Mouse (Mus musculus): Measurements from ENCODE around the gene Ubxn4. TPM values are rescaled to one million over a fixed set of nuclear protein-coding genes. Genes with fewer than 3 reads are reported as not detected.
"Not testable (repeated sequence)": the region's sequence is repeated elsewhere in the genome, so short reads cannot be mapped to it uniquely, and the experiment has no call there.

Ubxn4 gene
- total RNA-seq (2021): 10 to 100 TPM; 46.2 to 46.5 TPM
- long read RNA-seq, experiment 1, full-length matches to known transcripts: 37 of 47 reads
- long read RNA-seq, experiment 1, partial matches to known transcripts: 1 of 47 reads
- long read RNA-seq, experiment 1, other reads (novel, unspliced or antisense): 9 of 47 reads
- long read RNA-seq, experiment 2, full-length matches to known transcripts: 27 of 39 reads
- long read RNA-seq, experiment 2, partial matches to known transcripts: 2 of 39 reads
- long read RNA-seq, experiment 2, other reads (novel, unspliced or antisense): 10 of 39 reads

GRCm38 (mm10) chr1:128243627-128243995 lies at the start of gene Ubxn4:
Gene Ubxn4, plus strand, starts transcription at chr1:128243964.
- intact Hi-C loops (cut with DNase I): no loop called here
- TF ChIP-seq CTCF (IDR thresholded peaks at IDR 0.05): no peak
- H3K27ac ChIP-seq: peak within 1 kb of the TSS; percentile 94
- no peak for DNase-seq (ENCODE audit: extremely low spot score in 1 of 2, low spot score in 2 of 2)
- H3K4me3 ChIP-seq: peak within 1 kb of the TSS; percentile 98

- H3K27ac ChIP-seq: no peak overlapping the region
- intact Hi-C loops (cut with DNase I): no loop called here
- TF ChIP-seq CTCF (IDR thresholded peaks at IDR 0.05): no peak
- DNase-seq (ENCODE audit: extremely low spot score in 1 of 2, low spot score in 2 of 2): no peak
- H3K4me3 ChIP-seq: no peak overlapping the region
These were observed 49.8 kb upstream of the Ubxn4 start for GRCm38 (mm10) chr1:128194011-128194410.

GRCm38 (mm10) chr1:128197353-128197752 lies 46.4 kb upstream of the Ubxn4 start:
- no peak overlapping the region for H3K4me3 ChIP-seq
- no peak for TF ChIP-seq CTCF (IDR thresholded peaks at IDR 0.05)
- intact Hi-C loops (cut with DNase I): no loop called here
- no peak overlapping the region for H3K27ac ChIP-seq
- no peak for DNase-seq (ENCODE audit: extremely low spot score in 1 of 2, low spot score in 2 of 2)

GRCm38 (mm10) chr1:128213261-128213660 lies 30.5 kb upstream of the Ubxn4 start:
- intact Hi-C loops (cut with DNase I): no loop called here

GRCm38 (mm10) chr1:128221886-128222285 lies 21.9 kb upstream of the Ubxn4 start:
- DNase-seq (ENCODE audit: extremely low spot score in 1 of 2, low spot score in 2 of 2): no peak
- Histone ChIP-seq H3K27ac (no peak overlapping the region), H3K4me3 (no peak overlapping the region)
- intact Hi-C loops (cut with DNase I): loop anchor here (5.0 kb wide), 1 partner anchor 395 kb away; no protein-coding TSS in a partner anchor
- TF ChIP-seq CTCF (IDR thresholded peaks at IDR 0.05): no peak

More at GRCm38 (mm10) chr1:128213261-128213660, 30.5 kb upstream of the Ubxn4 start:
- no peak for DNase-seq (ENCODE audit: extremely low spot score in 1 of 2, low spot score in 2 of 2)
- no peak overlapping the region for H3K4me3 ChIP-seq
- no peak overlapping the region for H3K27ac ChIP-seq
- TF ChIP-seq CTCF (IDR thresholded peaks at IDR 0.05): no peak

GRCm38 (mm10) chr1:128223304-128223703 lies 20.5 kb upstream of the Ubxn4 start:
- intact Hi-C loops (cut with DNase I): loop anchor here (5.0 kb wide), 1 partner anchor 396 kb away; no protein-coding TSS in a partner anchor
- Histone ChIP-seq H3K27ac (no peak overlapping the region), H3K4me3 (no peak overlapping the region)
- DNase-seq (ENCODE audit: extremely low spot score in 1 of 2, low spot score in 2 of 2): no peak
- TF ChIP-seq CTCF (IDR thresholded peaks at IDR 0.05): peak; percentile 54

- no peak for DNase-seq (ENCODE audit: extremely low spot score in 1 of 2, low spot score in 2 of 2)
- Histone ChIP-seq H3K4me3 (no peak overlapping the region), H3K27ac (no peak overlapping the region)
- no peak for TF ChIP-seq CTCF (IDR thresholded peaks at IDR 0.05)
- intact Hi-C loops (cut with DNase I): no loop called here
These were observed 8.6 kb upstream of the Ubxn4 start for GRCm38 (mm10) chr1:128235181-128235580.

- no peak for TF ChIP-seq CTCF (IDR thresholded peaks at IDR 0.05)
- Histone ChIP-seq H3K4me3 (peak overlapping the region; percentile 98), H3K27ac (peak overlapping the region; percentile 94)
- peak; percentile 91 to 95 for DNase-seq (ENCODE audit: extremely low spot score in 1 of 2, low spot score in 2 of 2)
- intact Hi-C loops (cut with DNase I): no loop called here
These were observed 397 bp downstream of the Ubxn4 start for GRCm38 (mm10) chr1:128243996-128244726.

- Histone ChIP-seq H3K4me3 (peak overlapping the region; percentile 98), H3K27ac (peak overlapping the region; percentile 94)
- DNase-seq (ENCODE audit: extremely low spot score in 1 of 2, low spot score in 2 of 2): peak in 1 of 2 experiments; percentile 27
- TF ChIP-seq CTCF (IDR thresholded peaks at IDR 0.05): no peak
- intact Hi-C loops (cut with DNase I): loop anchor here (5.0 kb wide), 1 partner anchor 418 kb away; no protein-coding TSS in a partner anchor
These were observed 1.1 kb downstream of the Ubxn4 start for GRCm38 (mm10) chr1:128244727-128245355.

GRCm38 (mm10) chr1:128267061-128267460 lies 23.3 kb downstream of the Ubxn4 start:
- H3K4me3 ChIP-seq; H3K27ac ChIP-seq; DNase-seq (ENCODE audit: extremely low spot score in 1 of 2, low spot score in 2 of 2); intact Hi-C loops (cut with DNase I): not testable (repeated sequence)

- no peak for TF ChIP-seq CTCF (IDR thresholded peaks at IDR 0.05)
- DNase-seq (ENCODE audit: extremely low spot score in 1 of 2, low spot score in 2 of 2): no peak
- Histone ChIP-seq H3K4me3 (no peak overlapping the region), H3K27ac (no peak overlapping the region)
- intact Hi-C loops (cut with DNase I): no loop called here
These were observed 27.0 kb downstream of the Ubxn4 start for GRCm38 (mm10) chr1:128270731-128271130.

- no peak for DNase-seq (ENCODE audit: extremely low spot score in 1 of 2, low spot score in 2 of 2)
- no peak for TF ChIP-seq CTCF (IDR thresholded peaks at IDR 0.05)
- Histone ChIP-seq H3K4me3 (no peak overlapping the region), H3K27ac (no peak overlapping the region)
- intact Hi-C loops (cut with DNase I): no loop called here
These were observed 32.1 kb downstream of the Ubxn4 start for GRCm38 (mm10) chr1:128275908-128276307.
